Mouse (Mus musculus): Measurements from ENCODE around the gene Emc9. TPM values are rescaled to one million over a fixed set of nuclear protein-coding genes. Genes with fewer than 3 reads are reported as not detected.

Gene Emc9
- total RNA-seq, 4 experiments from 2014 or later, result 46.3 to 59.7 (median 50.8) TPM

- peak in 1 of 2 experiments; percentile 95 for DNase-seq (ENCODE audit: low spot score in 2 of 2)
These were observed 5.7 kb upstream of the Emc9 start, which contains the start of gene Psme2 for GRCm38 (mm10) chr14:55590748-55591330. Gene Psme2 (minus strand): TSS chr14:55591113.

- no peak for DNase-seq (ENCODE audit: low spot score in 2 of 2)
These were observed 4.8 kb upstream of the Emc9 start for GRCm38 (mm10) chr14:55589771-55590448.

GRCm38 (mm10) chr14:55589271-55589670 is 4.2 kb upstream of the Emc9 start:
- no peak for DNase-seq (ENCODE audit: low spot score in 2 of 2)

GRCm38 (mm10) chr14:55586149-55586548 is 1.0 kb upstream of the Emc9 start:
- no peak for DNase-seq (ENCODE audit: low spot score in 2 of 2)

- DNase-seq (ENCODE audit: low spot score in 2 of 2), result no peak
These were observed 461 bp upstream of the Emc9 start for GRCm38 (mm10) chr14:55585566-55585960.

- no peak for DNase-seq (ENCODE audit: low spot score in 2 of 2)
These were observed 800 bp downstream of the Emc9 start for GRCm38 (mm10) chr14:55584303-55584701.

GRCm38 (mm10) chr14:55581981-55582681 is 3.0 kb downstream of the Emc9 start:
- no peak for DNase-seq (ENCODE audit: low spot score in 2 of 2)

- no peak for DNase-seq (ENCODE audit: low spot score in 2 of 2)
These were observed 4.4 kb downstream of the Emc9 start for GRCm38 (mm10) chr14:55580731-55581130.

GRCm38 (mm10) chr14:55579511-55580496 is 5.3 kb downstream of the Emc9 start:
- DNase-seq (ENCODE audit: low spot score in 2 of 2), result no peak

GRCm38 (mm10) chr14:55578668-55579269 is 6.3 kb downstream of the Emc9 start:
- DNase-seq (ENCODE audit: low spot score in 2 of 2), result no peak

GRCm38 (mm10) chr14:55577871-55578667 is 7.0 kb downstream of the Emc9 start, which contains the start of gene Psme1:
Gene Psme1 (plus strand): TSS chr14:55578123.
- DNase-seq (ENCODE audit: low spot score in 2 of 2), result peak; percentile 41 to 59

GRCm38 (mm10) chr14:55576376-55576775 is 8.7 kb downstream of the Emc9 start:
- peak in 1 of 2 experiments; percentile 65 for DNase-seq (ENCODE audit: low spot score in 2 of 2)

- DNase-seq (ENCODE audit: low spot score in 2 of 2), result no peak
These were observed 9.4 kb downstream of the Emc9 start for GRCm38 (mm10) chr14:55575711-55576110.

- no peak for DNase-seq (ENCODE audit: low spot score in 2 of 2)
These were observed 9.8 kb downstream of the Emc9 start, which contains the start of gene Fitm1 for GRCm38 (mm10) chr14:55575302-55575701. Gene Fitm1 (plus strand): TSS chr14:55575617.

GRCm38 (mm10) chr14:55571760-55572159 is 13.3 kb downstream of the Emc9 start:
- no peak for DNase-seq (ENCODE audit: low spot score in 2 of 2)

GRCm38 (mm10) chr14:55570588-55570987 is 14.5 kb downstream of the Emc9 start:
- DNase-seq (ENCODE audit: low spot score in 2 of 2), result no peak

- no peak for DNase-seq (ENCODE audit: low spot score in 2 of 2)
These were observed 17.6 kb downstream of the Emc9 start for GRCm38 (mm10) chr14:55567496-55567895.

- DNase-seq (ENCODE audit: low spot score in 2 of 2), result no peak
These were observed 19.4 kb downstream of the Emc9 start for GRCm38 (mm10) chr14:55565748-55566147.

GRCm38 (mm10) chr14:55563249-55563648 is 21.9 kb downstream of the Emc9 start:
- no peak for DNase-seq (ENCODE audit: low spot score in 2 of 2)

- no peak for DNase-seq (ENCODE audit: low spot score in 2 of 2)
These were observed 23.2 kb downstream of the Emc9 start for GRCm38 (mm10) chr14:55561860-55562259.
